Mouse (Mus musculus) kidney, adult 18-20 months (tissue): ENCODE measurements at regions not wholly inside any gene's neighbourhood (a gene's known extent, or its start where the extent isn't known, plus 50 kb on each side); places are given as distances from the start of the nearest gene placed in this dataset.
"Not testable (repeated sequence)": the region's sequence is repeated elsewhere in the genome, so short reads cannot be mapped to it uniquely, and the experiment has no call there.

Source experiments
- DNase-seq: peaks from one replicate; pipeline ENCODE4 v3.0.0; 2021

DNA sequence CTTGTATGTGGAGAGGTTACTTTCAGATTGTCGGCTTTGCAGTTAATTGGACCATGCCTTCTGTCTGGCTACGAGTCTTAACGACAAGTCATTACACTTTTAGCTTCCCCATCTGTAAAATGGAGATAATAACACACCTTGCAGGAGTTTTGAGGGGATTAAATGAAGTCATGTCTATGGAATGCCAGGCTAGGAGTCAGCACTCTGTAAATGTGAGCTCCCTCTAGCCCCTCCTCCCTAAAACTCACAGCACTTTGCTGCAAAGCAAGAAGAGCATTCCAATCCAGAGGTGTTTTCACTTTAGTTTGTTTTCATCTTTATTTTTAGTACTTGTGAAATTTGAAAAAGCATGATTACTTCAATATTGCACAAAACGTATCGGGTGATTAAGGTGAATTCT, 287.7 kb upstream of the Maf start:
- DNase-seq = no peak

DNA sequence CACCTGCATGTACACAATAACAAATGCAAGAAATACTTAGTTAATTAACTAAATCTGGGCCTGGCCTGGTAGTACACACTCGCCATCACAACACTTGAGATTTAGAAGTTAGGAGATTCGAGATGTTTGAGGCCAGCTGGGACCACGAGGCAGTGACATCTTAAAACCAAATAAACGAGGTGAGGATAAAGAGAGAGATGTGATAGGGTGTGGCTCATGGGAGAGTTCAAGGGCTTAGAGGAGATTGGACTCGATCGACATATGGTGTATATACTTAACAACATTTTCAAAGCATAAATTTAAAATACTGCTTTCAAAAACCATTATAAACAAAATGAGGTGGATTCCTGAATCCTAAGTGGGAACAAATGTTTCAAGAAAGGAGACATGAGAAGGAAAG, 284.4 kb upstream of the Maf start:
- DNase-seq = no peak

DNA sequence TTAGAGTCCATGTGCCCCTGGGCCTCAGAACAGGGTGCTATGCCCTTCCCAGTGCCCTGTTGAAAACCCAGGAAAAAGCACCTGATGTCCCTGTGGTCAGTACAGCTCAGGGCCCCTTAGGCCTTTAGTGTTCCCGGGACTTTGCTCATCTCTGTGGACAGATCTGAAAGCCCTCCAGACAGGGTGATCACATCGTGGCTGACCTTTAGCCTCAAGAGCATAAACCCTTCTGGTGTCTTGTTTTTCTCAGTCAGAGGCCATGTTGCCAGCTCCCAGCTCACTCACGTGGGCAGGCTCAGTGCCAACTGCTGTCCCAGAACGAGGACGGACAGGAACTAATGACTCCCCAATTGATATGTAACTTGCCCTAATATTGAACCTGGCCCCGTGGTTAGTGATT, 275.8 kb upstream of the Maf start:
- peak; percentile 89 for DNase-seq

DNA sequence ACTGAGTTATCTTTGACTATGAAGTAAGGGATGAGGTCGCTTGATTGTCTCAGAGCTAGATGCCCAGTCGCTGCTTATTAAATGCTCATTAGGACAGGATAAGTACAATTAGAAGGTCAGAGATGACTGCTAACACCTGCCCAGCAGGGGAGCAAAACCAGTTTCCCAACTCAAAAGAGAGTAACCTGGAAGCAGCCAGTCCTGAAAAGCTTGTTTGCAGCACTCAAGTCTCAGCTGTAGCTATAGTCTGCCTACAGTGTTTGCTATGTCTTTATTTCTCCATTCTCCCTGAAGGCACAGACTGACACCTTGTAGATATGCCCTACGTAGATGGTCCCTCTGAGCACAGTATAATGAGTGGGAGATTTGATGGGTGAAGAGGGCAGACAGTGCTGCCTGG, 274.7 kb upstream of the Maf start:
- no peak for DNase-seq

DNA sequence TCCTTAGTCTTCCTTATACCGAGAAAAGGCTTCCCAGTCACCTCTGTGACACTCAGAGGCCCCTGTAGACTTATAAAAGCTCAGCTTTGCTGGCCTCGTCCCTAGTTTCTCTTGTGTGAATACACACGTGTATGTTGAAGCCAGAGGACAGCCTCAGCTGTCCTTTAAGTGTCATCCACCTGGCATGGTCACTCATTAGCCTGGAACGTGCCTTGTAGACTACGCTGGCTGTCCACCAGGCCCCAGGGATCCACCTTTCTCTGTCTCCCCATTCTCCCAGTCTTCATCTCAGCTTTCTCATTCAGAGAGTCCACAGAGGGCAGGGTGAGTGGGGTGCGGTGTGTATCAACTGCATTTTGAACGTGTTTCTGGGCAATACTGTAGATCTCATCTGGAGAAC, 273.8 kb upstream of the Maf start:
- DNase-seq = peak; percentile 57

DNA sequence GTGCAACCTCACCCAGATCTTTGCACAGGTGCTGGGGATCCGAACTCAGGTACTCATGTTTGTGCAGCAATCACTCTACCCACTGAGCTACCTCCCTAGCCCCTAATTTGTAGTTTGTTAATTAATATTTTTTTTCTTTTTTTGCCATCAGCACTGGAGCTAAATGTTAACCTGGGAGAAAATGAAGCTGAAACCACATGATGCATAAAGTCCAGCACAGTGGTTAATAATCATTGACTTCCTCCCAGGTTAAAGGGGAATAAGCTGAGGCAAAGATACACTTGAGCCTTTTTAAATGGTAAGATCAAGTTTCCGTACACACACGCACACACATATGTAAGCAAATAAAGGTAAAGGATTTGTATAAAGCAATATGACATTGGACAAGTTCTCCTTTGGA, 273.0 kb upstream of the Maf start:
- DNase-seq = no peak

DNA sequence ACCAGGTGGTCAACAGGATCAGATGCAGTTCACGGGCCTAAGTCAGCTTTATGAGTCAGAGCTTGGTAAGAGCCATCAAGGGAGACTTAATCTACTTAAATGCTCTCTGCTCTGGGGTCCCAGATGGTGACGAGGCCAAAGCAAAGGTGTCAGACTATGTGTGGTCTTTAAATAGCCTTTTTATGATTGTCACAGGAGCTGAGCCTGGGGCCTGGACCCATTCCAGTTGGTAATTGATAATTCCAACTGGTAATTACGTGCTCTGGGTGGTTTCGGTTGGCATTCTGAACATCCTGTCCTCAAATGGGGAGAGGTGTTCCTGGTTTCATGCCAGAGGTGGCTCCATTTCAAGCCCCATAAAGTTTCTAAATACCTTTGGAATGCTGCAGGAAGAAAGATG, 269.6 kb upstream of the Maf start:
- peak; percentile 51 for DNase-seq

DNA sequence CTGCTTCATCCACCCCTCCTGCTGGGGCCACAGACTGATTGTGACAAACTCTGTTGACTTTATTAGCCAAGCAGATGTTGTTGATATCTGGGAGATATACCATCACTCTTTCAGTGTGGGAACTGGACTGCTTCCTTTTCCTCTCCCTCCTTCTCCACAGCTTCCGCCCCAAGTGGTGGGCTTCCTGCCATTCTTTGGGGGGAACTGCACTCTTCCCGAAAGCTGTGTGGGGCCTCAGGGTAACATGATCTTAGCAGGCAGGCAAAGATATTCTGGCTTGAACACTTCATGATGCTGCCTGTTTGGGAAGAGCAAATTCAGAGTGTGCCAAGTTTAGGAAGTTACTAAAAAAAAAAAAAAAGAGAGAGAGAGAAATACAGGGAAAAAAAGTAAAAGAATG, 267.1 kb upstream of the Maf start:
- DNase-seq = no peak

DNA sequence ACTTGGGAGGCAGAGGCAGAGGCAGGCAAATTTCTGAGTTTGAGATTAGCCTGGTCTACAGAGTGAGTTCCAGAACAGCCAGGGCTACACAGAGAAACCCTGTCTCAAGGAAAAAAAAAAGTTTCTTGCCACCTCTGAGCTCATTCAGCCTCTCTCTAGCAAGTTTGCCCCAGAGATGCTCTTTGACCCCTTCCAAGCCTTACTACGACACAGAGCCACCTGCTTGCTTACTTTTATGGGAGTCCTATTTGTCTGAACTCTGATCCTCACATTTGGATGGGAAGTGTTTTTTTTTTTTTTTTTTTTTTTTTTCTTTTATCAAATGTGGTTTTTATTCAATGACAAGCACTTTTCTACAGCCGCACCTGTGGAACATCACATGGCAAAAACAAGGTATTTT, 263.8 kb upstream of the Maf start:
- not testable (repeated sequence) for DNase-seq

DNA sequence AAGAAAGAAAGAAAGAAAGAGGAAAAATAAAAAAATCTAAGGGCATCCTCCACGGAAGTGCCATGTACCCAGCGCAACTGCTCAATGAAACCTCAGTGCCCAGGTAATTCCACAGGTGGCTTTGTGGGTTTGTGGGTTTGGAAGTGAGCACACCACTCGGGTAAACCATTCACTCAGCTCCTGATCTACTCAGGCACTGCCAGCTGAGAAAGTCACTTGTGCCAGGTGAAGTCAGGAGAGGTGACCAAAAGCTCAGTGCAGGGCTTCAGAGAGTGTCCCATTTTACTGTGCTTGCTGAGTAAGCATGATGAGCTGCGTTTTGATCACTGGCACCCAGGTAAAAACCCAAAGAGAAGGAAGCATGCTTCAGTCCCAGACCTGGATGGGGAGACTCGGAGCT, 260.5 kb upstream of the Maf start:
- DNase-seq = no peak

DNA sequence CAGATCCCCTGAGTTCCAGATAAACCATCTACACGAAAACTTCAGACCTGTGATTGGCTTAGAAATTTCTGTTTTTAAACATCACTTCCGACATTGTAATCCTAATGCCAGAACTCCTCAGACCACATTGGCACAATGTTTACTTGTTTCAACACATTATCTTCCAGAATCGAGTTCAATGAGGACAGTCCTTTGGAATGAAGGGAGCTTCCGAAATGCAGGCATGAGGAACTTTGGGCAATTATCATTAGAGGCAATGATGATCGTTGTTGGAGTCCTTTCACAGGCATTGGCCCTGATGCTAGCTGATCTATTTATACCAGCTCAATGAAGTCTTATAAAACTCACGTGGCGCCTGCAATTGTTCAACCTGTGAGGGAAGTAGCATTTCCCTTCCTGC, 258.4 kb upstream of the Maf start:
- no peak for DNase-seq

DNA sequence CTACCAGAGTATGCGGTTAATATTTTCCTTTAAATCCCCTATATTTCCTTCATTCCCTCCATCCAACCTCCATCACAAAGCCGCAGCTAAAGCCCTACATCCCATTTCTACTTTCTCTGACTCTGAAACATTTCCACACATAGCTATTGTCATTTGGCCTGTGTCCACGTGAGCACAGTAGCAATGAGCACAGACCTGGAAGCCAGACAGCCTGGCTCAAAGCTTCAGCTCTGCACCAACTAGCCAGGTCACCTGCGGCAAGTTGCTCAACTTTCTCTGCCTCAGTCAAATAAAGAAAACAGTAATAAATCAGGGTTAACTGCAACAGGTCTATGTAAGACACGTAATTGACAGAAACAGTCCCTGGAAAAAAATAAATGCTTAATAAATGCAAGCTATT, 247.8 kb upstream of the Maf start:
- DNase-seq = no peak

DNA sequence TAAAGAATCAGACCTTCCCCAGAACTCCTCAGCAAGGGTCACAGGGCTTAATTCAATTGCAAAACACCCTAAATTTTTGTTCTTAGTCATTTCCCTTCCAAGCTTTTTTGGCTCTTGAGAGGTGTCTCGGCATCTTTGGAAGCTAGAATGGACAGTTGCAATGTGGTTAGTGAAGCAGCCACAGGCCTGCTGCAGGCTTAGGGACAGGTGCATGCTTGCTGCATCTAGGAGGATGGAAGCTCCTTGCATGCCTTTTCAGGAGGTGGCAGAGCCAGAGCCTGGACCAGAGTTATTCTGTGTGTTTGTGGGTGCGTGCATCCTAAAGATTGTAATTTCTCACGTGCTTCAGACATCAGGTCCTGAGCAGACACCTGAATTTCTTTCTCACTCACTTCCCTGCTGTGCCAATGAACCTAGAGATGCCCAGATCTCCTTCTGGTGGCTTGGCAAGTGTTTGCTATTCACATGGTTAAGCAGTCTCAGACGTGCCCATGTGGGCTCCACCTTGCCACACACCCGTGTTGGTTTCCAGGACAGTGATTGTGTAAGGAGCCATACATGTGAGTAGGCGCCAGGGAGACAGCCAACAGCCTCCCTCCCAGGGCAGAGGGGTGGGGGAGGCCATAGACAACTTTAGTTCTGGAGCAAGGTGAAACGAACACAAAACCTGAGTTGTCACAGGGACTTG, 246.3 kb upstream of the Maf start:
- no peak for DNase-seq

DNA sequence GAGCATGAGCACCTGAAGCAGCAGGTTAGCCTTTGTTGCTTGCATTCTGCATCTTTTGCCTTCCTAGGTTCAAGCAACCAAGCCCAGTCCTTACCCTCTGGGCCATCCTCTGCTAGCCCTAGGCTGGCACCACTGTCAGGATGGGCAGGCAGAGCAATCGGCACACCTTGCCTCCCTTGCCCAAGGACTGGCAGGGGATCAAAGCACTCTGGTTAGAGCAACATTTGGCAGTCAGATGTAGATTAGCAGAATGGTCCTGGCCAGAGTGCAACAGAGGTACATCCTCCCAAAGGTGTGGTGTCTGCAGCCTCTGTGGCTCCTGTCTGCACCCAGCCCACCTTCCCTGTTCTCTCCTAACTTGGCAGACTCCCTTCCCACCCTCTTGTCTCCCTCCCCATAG, 244.9 kb upstream of the Maf start:
- no peak for DNase-seq

DNA sequence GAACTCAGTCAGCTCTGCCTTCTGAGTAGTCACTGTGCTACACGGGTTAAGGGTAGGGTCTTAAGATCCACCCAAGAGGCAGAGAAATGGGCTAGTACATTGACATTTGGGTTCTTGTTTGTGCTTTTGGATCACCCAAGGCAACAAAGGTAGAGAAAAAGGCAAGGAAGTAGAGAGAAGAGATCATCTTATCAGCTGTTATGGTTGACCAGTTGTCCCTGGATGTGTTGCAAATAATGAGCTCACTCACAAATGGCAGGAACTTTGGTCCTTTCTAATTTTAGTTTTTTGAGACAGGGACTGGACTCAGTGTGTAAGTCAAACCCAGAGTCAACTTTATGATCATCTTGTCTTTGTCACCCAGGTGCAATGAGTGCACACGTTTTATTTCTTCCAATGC, 241.3 kb upstream of the Maf start:
- no peak for DNase-seq

DNA sequence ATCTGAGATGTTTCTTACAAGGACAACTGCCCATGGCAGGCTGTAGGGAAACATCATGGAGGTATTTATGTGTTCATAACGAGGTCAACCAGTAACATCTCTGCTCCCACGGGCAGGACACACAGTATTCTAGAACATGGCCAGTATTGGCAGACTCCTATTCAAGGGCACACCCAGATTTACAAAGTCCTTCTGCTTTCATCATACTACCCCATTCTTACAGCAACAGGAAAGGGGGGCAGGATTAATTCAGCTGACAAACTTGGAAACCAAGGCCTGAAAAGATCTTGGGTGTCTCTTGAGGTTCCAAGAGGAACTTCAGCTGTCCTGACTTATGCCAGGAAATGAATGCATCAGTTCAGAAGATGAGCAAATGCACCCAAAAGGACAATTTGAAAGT, 240.4 kb upstream of the Maf start:
- no peak for DNase-seq

DNA sequence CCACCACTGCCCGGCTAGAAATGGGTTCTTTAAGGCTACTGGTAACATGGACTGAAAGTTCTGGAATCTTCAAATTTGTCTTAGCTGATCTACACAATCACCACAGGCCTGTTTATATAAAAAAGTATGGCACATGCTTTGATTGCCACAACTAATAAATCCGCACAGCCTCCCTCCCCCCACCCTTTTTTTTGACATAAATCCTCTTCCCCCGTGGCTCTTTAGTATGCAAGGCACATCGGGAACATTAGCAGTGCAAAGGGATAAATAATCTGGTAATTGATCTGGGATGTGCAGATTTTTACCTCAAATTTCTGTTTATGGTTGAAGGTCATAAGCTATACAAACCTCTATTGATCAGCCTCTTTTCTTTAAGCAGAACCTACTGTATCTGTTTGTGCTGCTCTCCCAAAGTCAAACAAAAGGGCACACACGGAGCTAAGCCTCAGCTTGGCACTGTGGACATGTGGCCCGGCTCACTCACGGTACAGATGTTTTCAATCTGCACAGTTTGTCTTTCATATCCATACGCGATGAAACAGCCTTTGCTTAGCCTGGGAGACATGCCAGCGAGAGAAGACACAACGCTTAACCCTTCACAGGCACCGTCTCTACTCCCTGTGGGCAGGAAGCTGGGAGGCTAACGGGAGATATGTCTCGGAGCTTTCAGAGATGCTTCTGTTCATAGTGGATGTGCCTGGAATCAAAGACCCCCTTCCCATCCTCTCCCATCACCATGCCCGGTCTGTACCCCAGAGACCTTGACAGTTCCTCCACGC, 235.3 kb upstream of the Maf start:
- no peak for DNase-seq

DNA sequence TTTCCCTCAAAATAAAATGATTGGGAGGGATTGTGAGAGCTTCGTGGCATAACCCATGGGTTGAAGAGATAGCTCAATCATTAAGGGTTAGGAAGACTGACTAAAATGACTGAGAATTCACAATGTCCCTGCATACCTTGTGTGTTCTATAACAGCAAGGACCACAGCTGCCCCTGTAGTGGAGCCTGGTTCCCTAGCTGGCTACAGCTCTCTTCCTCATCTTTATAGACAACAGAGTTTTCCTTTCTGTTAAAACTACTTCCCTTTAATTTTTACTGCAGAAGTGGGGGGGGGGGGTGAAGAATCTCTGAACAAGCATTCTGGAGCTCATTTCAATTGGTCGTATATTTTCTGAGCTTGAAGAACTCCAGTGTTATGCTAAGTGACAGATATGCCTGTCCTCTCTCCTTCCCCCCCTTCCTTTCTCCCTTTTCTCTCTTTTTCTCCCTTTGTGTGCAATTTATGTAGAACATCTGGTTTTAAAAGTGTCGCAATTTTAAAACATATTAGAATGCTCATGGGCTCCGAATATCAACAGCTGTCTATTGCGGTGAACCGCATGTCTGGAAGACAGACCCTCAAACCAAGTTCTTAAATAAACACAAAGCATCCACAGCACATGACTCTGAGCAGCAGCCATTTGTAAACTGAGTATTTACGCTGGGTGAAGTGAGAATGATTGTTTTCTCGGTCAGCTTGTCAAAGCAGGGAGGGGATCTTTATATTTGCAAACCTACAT, 222.0 kb upstream of the Maf start:
- no peak for DNase-seq

DNA sequence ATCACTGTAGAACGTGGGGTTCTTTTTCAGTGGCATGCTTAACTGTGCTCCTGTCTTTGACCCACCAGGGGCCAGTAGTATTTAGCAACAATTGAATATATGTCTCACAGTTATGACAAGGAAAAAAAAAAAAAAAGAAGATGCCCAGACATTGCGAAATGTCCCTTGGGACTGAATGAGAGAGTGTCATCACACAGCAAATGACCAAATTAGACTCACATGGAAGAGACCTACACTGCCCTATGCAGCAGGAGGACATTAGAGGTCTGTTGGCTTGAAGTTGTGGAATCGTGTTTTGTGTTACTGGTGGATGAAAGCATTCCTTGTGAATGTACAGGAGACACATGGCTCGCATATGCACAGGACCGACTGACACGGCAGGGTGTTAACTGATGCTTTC, 214.3 kb upstream of the Maf start:
- DNase-seq = no peak

DNA sequence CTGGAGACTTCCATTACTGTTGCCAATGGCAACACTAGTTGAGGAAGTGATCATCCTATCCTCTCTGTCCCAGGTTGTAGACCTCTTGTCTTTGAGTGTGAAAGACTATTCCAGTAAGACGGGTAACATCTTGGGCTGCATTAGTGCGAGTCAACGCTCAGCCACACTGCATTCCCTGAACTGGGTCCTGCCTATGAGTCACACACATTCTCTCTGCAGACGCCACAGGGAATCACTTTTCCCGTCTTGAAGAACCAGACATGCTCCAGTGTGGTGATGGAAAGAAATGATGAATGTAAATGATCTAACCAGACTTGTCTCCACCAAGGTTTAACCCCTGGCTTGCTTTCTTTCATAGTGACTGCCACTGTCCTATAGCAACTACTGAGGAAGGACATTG, 199.1 kb upstream of the Maf start:
- no peak for DNase-seq

DNA sequence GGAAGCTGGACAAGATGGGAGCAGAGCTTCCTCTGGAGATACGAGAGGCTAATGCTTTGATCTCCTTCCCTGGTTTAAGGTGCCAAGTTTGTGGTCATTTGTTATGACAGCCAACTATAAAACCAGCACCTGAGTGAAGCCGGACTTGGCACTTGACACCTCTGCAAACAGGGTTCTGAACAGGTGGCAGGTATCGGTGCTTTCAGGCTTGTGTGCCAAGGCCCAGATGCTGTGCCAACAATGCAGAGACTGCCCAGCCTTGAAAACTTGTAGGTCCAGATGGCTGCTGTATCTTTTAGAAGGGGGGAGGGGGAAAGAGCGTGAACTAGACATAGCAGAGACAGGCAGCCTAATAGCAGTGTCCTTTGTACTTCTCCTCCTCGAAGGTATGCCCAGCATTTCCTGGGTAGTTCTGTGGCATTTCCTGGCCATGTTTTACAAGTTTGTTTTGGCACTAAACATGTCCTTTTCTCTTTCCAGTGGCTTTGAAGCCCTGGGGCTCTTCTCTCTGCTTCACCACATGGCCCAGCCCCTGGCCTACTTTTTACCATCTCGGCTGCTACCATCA, 196.3 kb upstream of the Maf start:
- peak; percentile 50 for DNase-seq

DNA sequence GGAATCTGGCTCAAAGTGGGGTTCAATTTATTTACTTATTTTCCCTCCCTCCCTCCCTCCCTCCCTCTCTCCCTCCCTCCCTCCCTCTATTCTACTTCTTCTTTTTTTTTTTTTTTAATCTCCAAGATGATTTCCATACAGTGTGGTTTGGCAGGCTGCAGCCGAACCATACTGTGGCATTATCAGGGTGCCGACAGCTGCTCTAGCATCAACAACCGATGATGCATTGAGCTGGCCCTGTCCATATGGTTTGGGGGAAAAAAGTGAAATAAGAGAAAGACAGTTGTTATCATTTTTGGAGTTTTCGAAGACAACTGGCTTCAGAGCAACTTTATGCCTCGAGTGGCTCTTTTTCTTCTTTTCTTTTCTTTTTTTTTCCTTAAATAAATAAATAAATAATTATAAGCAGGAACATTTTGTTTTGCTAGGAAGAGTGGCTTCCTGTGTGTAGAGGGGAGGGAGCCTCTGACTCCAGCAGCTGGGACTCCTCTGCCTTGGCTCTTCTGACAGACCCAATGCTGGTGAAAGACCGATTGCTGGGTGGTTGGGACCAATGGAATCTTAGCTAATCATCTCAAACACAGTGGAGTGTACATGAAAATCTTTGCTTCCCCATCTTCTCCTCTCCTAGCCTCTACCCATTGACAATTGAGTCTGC, 190.1 kb upstream of the Maf start:
- DNase-seq = no peak

DNA sequence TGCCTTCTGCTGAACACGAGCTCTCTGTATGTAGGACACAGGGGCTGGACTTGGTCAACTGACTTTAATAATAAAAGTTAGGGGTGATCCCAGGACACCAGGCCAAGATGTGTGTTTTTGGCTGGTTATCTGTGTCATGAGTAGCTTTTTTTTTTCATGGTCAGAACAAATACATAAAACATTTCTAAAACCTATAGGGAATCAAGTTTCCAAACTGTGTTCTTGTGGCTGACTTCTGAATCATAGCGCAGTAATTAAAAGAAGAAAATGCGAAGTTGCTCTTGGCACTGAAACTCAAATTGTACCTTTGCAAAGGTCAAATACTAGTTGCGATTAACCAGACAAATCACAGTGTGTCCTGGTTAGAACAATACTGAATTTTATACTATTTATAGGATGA, 189.5 kb upstream of the Maf start:
- no peak for DNase-seq
